Mouse (Mus musculus) stomach, postnatal 0 days (tissue): ENCODE results near the gene Ptprk. TPM values are rescaled to one million over a fixed set of nuclear protein-coding genes. Genes with fewer than 3 reads are reported as not detected.

Experiments
- ATAC-seq: fragments of 200-750 bp; cut with Nextera tagmentation; 2 replicates; pipeline ENCODE4 v1.8.0; 2017; ENCODE audit not compliant: low FRiP score, low TSS enrichment
- DNase-seq: peaks from one replicate; pipeline ENCODE4 v3.0.0-alpha.2; 2016; ENCODE audit warnings: low spot score
- H3K27ac ChIP-seq: fragments of 300-500 bp; sonication (generic); replicated peaks from 2 replicates; pipeline ENCODE4 v1.5.1; 2014; ENCODE audit warnings: mild to moderate bottlenecking, control low read depth
- H3K27me3 ChIP-seq: fragments of 300-500 bp; sonication (generic); 2 replicates; pipeline ENCODE4 v1.6.1; 2014; ENCODE audit warnings: low read length; ENCODE audit not compliant: control insufficient read depth, insufficient read depth
- H3K36me3 ChIP-seq: fragments of 300-500 bp; sonication (generic); 2 replicates; pipeline ENCODE4 v1.6.1; 2014; ENCODE audit warnings: low read length, mixed read lengths; ENCODE audit not compliant: control insufficient read depth, insufficient read depth
- H3K4me1 ChIP-seq: fragments of 300-500 bp; sonication (generic); replicated peaks from 2 replicates; pipeline ENCODE4 v1.6.1; 2014; ENCODE audit warnings: antibody characterized with exemption; ENCODE audit not compliant: control insufficient read depth, insufficient read depth
- H3K4me2 ChIP-seq: fragments of 300-500 bp; sonication (generic); replicated peaks from 2 replicates; pipeline ENCODE4 v1.6.1; 2014; ENCODE audit warnings: low read depth, mild to moderate bottlenecking, control low read depth, moderate library complexity
- H3K4me3 ChIP-seq: fragments of 300-500 bp; sonication (generic); 2 replicates; pipeline ENCODE4 v1.5.1; 2014; ENCODE audit warnings: low read depth, low read length, control low read depth
- H3K9ac ChIP-seq: fragments of 300-500 bp; sonication (generic); 2 replicates; pipeline ENCODE4 v1.6.1; 2014; ENCODE audit warnings: mild to moderate bottlenecking, low read length, control low read depth, mixed read lengths
- H3K9me3 ChIP-seq: fragments of 300-500 bp; sonication (generic); 2 replicates; pipeline ENCODE4 v1.6.1; 2016; ENCODE audit warnings: low read length; ENCODE audit not compliant: control insufficient read depth
- CTCF ChIP-seq: IDR thresholded peaks from 2 replicates; pipeline ENCODE4 v1.5.1; 2016; ENCODE audit warnings: antibody characterized with exemption, low read depth, mild to moderate bottlenecking, moderate library complexity
- EP300 ChIP-seq: optimal IDR thresholded peaks from 2 replicates; pipeline ENCODE3; 2016; ENCODE audit warnings: antibody characterized with exemption
- WGBS: fragments of 180-500 bp; shearing (Covaris S2); extraction: QIAGEN DNeasy Blood & Tissue Kit; methylation state at CpG from one replicate; pipeline ENCODE4 v1.1.7; 2014; 5-methylcytosine and 5-hydroxymethylcytosine counted together
- polyA plus RNA-seq: library from polyadenylated mRNA; unstranded; fragments of >200 nt; fragmentation: Nextera tagmentation; extraction: Ambion mirVana; gene quantifications from 2 replicates; pipeline ENCODE4 v1.2.1, GENCODE M21; 2015

Gene Ptprk
- polyA plus RNA-seq, 1 experiment from 2014 or later: 26.9 TPM

GRCm38 (mm10) chr10:28395610-28396519 lies 321.2 kb downstream of the Ptprk start:
- Histone ChIP-seq H3K27ac (peak overlapping the region; percentile 71), H3K9ac (no peak overlapping the region), H3K36me3 (no peaks in the 10 kb centered on the region), H3K27me3 (no peaks in the 10 kb centered on the region), H3K4me2 (no peak overlapping the region), H3K4me3 (no peak overlapping the region), H3K9me3 (no peaks in the 10 kb centered on the region), H3K4me1 (no peaks in the 10 kb centered on the region; the same call in 1 of the 2 replicates)
- no peak for DNase-seq
- no peak for TF ChIP-seq CTCF
- no peak for TF ChIP-seq EP300
- ATAC-seq: peak; percentile 81
- 16% methylated on average over 2 of the region's 2 CpGs for WGBS

- no peak overlapping the region for H3K4me3 ChIP-seq
- no peak for TF ChIP-seq EP300
- no peak for TF ChIP-seq CTCF
- 13% methylated on average over 1 of the region's 1 CpGs for WGBS
- no peak overlapping the region for H3K9ac ChIP-seq
- ATAC-seq: no peak
- H3K4me1 ChIP-seq: no peaks in the 10 kb centered on the region; the same call in 1 of the 2 replicates
- no peaks in the 10 kb centered on the region for H3K36me3 ChIP-seq
- no peaks in the 10 kb centered on the region for H3K9me3 ChIP-seq
- H3K27me3 ChIP-seq: no peaks in the 10 kb centered on the region
- peak; percentile 48 for DNase-seq
- H3K4me2 ChIP-seq: no peak overlapping the region
- peak overlapping the region; percentile 71 for H3K27ac ChIP-seq
Observed at GRCm38 (mm10) chr10:28396520-28396915, 321.9 kb downstream of the Ptprk start.

- DNase-seq: no peak
- no peaks in the 10 kb centered on the region for H3K36me3 ChIP-seq
- no peaks in the 10 kb centered on the region for H3K9me3 ChIP-seq
- no peak overlapping the region for H3K9ac ChIP-seq
- ATAC-seq: no peak
- H3K27ac ChIP-seq: no peak overlapping the region
- TF ChIP-seq EP300 (no peak), CTCF (no peak)
- no peaks in the 10 kb centered on the region for H3K27me3 ChIP-seq
- no peak overlapping the region for H3K4me3 ChIP-seq
- no peaks in the 10 kb centered on the region for H3K4me1 ChIP-seq
- no peak overlapping the region for H3K4me2 ChIP-seq
Observed at GRCm38 (mm10) chr10:28401796-28402195, 327.2 kb downstream of the Ptprk start.

GRCm38 (mm10) chr10:28408980-28409379 lies 334.4 kb downstream of the Ptprk start:
- no peaks in the 10 kb centered on the region for H3K27me3 ChIP-seq
- 51% methylated on average over 2 of the region's 2 CpGs for WGBS
- DNase-seq: no peak

GRCm38 (mm10) chr10:28414823-28415222 lies 340.2 kb downstream of the Ptprk start:
- Histone ChIP-seq H3K36me3 (no peaks in the 10 kb centered on the region), H3K4me3 (no peak overlapping the region), H3K9ac (no peak overlapping the region), H3K27ac (no peak overlapping the region), H3K4me2 (no peak overlapping the region), H3K9me3 (no peaks in the 10 kb centered on the region), H3K27me3 (no peaks in the 10 kb centered on the region), H3K4me1 (no peaks in the 10 kb centered on the region)
- WGBS: 58% methylated on average over 4 of the region's 4 CpGs
- DNase-seq (no peak), ATAC-seq (no peak)
- TF ChIP-seq CTCF (no peak), EP300 (no peak)

More at GRCm38 (mm10) chr10:28408980-28409379, 334.4 kb downstream of the Ptprk start:
- no peak for ATAC-seq
- H3K4me1 ChIP-seq: no peaks in the 10 kb centered on the region
- no peak overlapping the region for H3K4me2 ChIP-seq
- H3K27ac ChIP-seq: no peak overlapping the region
- TF ChIP-seq CTCF: no peak
- no peaks in the 10 kb centered on the region for H3K9me3 ChIP-seq
- H3K4me3 ChIP-seq: no peak overlapping the region
- no peak overlapping the region for H3K9ac ChIP-seq
- no peaks in the 10 kb centered on the region for H3K36me3 ChIP-seq

GRCm38 (mm10) chr10:28422622-28423021 lies 348.0 kb downstream of the Ptprk start:
- Histone ChIP-seq H3K36me3 (no peaks in the 10 kb centered on the region), H3K27me3 (no peaks in the 10 kb centered on the region), H3K4me1 (no peaks in the 10 kb centered on the region), H3K4me2 (no peak overlapping the region), H3K4me3 (no peak overlapping the region), H3K27ac (no peak overlapping the region), H3K9me3 (no peaks in the 10 kb centered on the region), H3K9ac (no peak overlapping the region)
- no peak for DNase-seq
- ATAC-seq: no peak
- TF ChIP-seq EP300: no peak
- WGBS: 40% methylated on average over 3 of the region's 3 CpGs
